Mouse (Mus musculus): Measurements from ENCODE around the gene Gpr153. TPM values are rescaled to one million over a fixed set of nuclear protein-coding genes. Genes with fewer than 3 reads are reported as not detected.

Gpr153 gene
- total and polyA plus RNA-seq, 3 experiments, result 0.30 to 1.4 (median 0.70) TPM

GRCm38 (mm10) chr4:152333587-152333986 is 59.6 kb downstream of the Gpr153 start:
- no peak overlapping the region for H3K27ac ChIP-seq (ENCODE audit: insufficient read depth, low read depth)
- no peaks in the 10 kb centered on the region for H3K9me3 ChIP-seq (replicated peaks; ENCODE audit: low read length)
- DNase-seq (ENCODE audit: extremely low read depth), result no peak
- H3K36me3 ChIP-seq (replicated peaks in 1 of 2; ENCODE audit: control insufficient read depth in 1 of 2, insufficient read depth in 1 of 2, low read length in 1 of 2), result peaks cover 71 to 84% of the 10 kb centered on the region in 2 experiments
- H3K4me2 ChIP-seq (ENCODE audit: insufficient read depth, low read depth, poor library complexity, severe bottlenecking), result no peak overlapping the region
- in situ Hi-C loops (cut with MboI; ENCODE audit: low pct_ligation_motif_present, low pct_unique_long_range_greater_than_20kb, low sequenced_read_pairs), result no loop called here
- H3K4me1 ChIP-seq (ENCODE audit: control insufficient read depth in 1 of 2, insufficient read depth in 2 of 2), result peaks cover 8 to 66% of the 10 kb centered on the region in 2 experiments
- TF ChIP-seq POLR2A (IDR thresholded peaks at IDR 0.05; ENCODE audit: low read depth, low read length), result 0 out of 2 replicates have a peak, but pooled peaks have one; percentile 24
- TF ChIP-seq JUND (conservative IDR thresholded peaks at IDR 0.05; ENCODE audit: low read depth, low read length), result no peak
- H3K4me3 ChIP-seq (replicated peaks in 1 of 3; ENCODE audit: low read depth in 2 of 3, low read length in 2 of 3, poor library complexity in 1 of 3), result no peak overlapping the region
- no peaks in the 10 kb centered on the region for H3K27me3 ChIP-seq (replicated peaks)
- H3K9ac ChIP-seq (ENCODE audit: insufficient read depth, low read depth), result no peak overlapping the region
- dilution Hi-C loops (cut with MboI; ENCODE audit: extremely low pct_ligation_motif_present, extremely low pct_unique_long_range_greater_than_20kb, low sequenced_read_pairs), result no loop called here
- peaks cover 28% of the 10 kb centered on the region for H3K79me2 ChIP-seq (replicated peaks; ENCODE audit: control insufficient read depth, extremely low read depth, insufficient read depth, poor library complexity, severe bottlenecking)

Other genes starting within 250 kb of the Gpr153 start
- 7.4 and 10.5 TPM in 2 replicates for gene Zbtb48, start 246.6 kb upstream of the Gpr153 start, total RNA-seq (2012; rRNA removed)
- gene Zbtb48, start 246.6 kb upstream of the Gpr153 start, total RNA-seq (2014; rRNA removed), result 8.6 and 10.5 TPM in 2 replicates
- 13.6 and 14.0 TPM in 2 replicates for gene Zbtb48, start 246.6 kb upstream of the Gpr153 start, polyA plus RNA-seq (2012; ENCODE audit: insufficient read length, low read depth)
- gene Tas1r1, start 235.7 kb upstream of the Gpr153 start, total RNA-seq (2012; rRNA removed), result 0.13 and 0.21 TPM in 2 replicates
- not detected in 2 replicates for gene Tas1r1, start 235.7 kb upstream of the Gpr153 start, total RNA-seq (2014; rRNA removed)
- gene Tas1r1, start 235.7 kb upstream of the Gpr153 start, polyA plus RNA-seq (2012; ENCODE audit: insufficient read length, low read depth), result not detected in 2 replicates
- 44.8 and 53.6 TPM in 2 replicates for gene Nol9, start 234.9 kb upstream of the Gpr153 start, total RNA-seq (2012; rRNA removed)
- 44.7 and 47.2 TPM in 2 replicates for gene Nol9, start 234.9 kb upstream of the Gpr153 start, total RNA-seq (2014; rRNA removed)
- 54.3 and 60.5 TPM in 2 replicates for gene Nol9, start 234.9 kb upstream of the Gpr153 start, polyA plus RNA-seq (2012; ENCODE audit: insufficient read length, low read depth)
- gene Plekhg5, start 201.7 kb upstream of the Gpr153 start, total RNA-seq (2012; rRNA removed), result 1.6 and 2.1 TPM in 2 replicates
- 0.05 and 0.09 TPM in 2 replicates for gene Plekhg5, start 201.7 kb upstream of the Gpr153 start, total RNA-seq (2014; rRNA removed)
- gene Plekhg5, start 201.7 kb upstream of the Gpr153 start, polyA plus RNA-seq (2012; ENCODE audit: insufficient read length, low read depth), result 0.82 and 1.1 TPM in 2 replicates
- 0.38 and 1.5 TPM in 2 replicates for gene Tnfrsf25, start 158.3 kb upstream of the Gpr153 start, total RNA-seq (2012; rRNA removed)
- not detected in 2 replicates for gene Tnfrsf25, start 158.3 kb upstream of the Gpr153 start, total RNA-seq (2014; rRNA removed)
- gene Tnfrsf25, start 158.3 kb upstream of the Gpr153 start, polyA plus RNA-seq (2012; ENCODE audit: insufficient read length, low read depth), result not detected in 2 replicates
- 0.04 and 0.25 TPM in 2 replicates for gene Espn, start 121.9 kb upstream of the Gpr153 start, total RNA-seq (2012; rRNA removed)
- gene Espn, start 121.9 kb upstream of the Gpr153 start, total RNA-seq (2014; rRNA removed), result not detected in 2 replicates
- gene Espn, start 121.9 kb upstream of the Gpr153 start, polyA plus RNA-seq (2012; ENCODE audit: insufficient read length, low read depth), result 0.08 TPM in 1 of 2 replicates, not detected in the other
- gene Hes2, start 115.4 kb upstream of the Gpr153 start, total RNA-seq (2012; rRNA removed), result not detected in 2 replicates
- not detected in 2 replicates for gene Hes2, start 115.4 kb upstream of the Gpr153 start, total RNA-seq (2014; rRNA removed)
- not detected in 2 replicates for gene Hes2, start 115.4 kb upstream of the Gpr153 start, polyA plus RNA-seq (2012; ENCODE audit: insufficient read length, low read depth)
- gene Acot7, start 96.1 kb upstream of the Gpr153 start, total RNA-seq (2012; rRNA removed), result 55.1 and 61.6 TPM in 2 replicates
- gene Acot7, start 96.1 kb upstream of the Gpr153 start, total RNA-seq (2014; rRNA removed), result 29.0 TPM in 2 replicates
- 71.1 and 83.3 TPM in 2 replicates for gene Acot7, start 96.1 kb upstream of the Gpr153 start, polyA plus RNA-seq (2012; ENCODE audit: insufficient read length, low read depth)
- gene Hes3, start 17.4 kb downstream of the Gpr153 start, total RNA-seq (2012; rRNA removed), result 0.13 and 0.21 TPM in 2 replicates
- not detected in 2 replicates for gene Hes3, start 17.4 kb downstream of the Gpr153 start, total RNA-seq (2014; rRNA removed)
- gene Hes3, start 17.4 kb downstream of the Gpr153 start, polyA plus RNA-seq (2012; ENCODE audit: insufficient read length, low read depth), result 0.17 TPM in 1 of 2 replicates, not detected in the other
- gene Icmt, start 23.0 kb downstream of the Gpr153 start, total RNA-seq (2012; rRNA removed), result 21.5 and 27.4 TPM in 2 replicates
- gene Icmt, start 23.0 kb downstream of the Gpr153 start, total RNA-seq (2014; rRNA removed), result 17.8 and 18.5 TPM in 2 replicates
- 24.2 and 29.8 TPM in 2 replicates for gene Icmt, start 23.0 kb downstream of the Gpr153 start, polyA plus RNA-seq (2012; ENCODE audit: insufficient read length, low read depth)
- 0.21 and 0.51 TPM in 2 replicates for gene Rnf207, start 44.8 kb downstream of the Gpr153 start, total RNA-seq (2012; rRNA removed)
- gene Rnf207, start 44.8 kb downstream of the Gpr153 start, total RNA-seq (2014; rRNA removed), result not detected in 2 replicates
- not detected in 2 replicates for gene Rnf207, start 44.8 kb downstream of the Gpr153 start, polyA plus RNA-seq (2012; ENCODE audit: insufficient read length, low read depth)
- 1,590 and 1,720 TPM in 2 replicates for gene Rpl22, start 51.5 kb downstream of the Gpr153 start, total RNA-seq (2012; rRNA removed)
- 1,936 and 1,966 TPM in 2 replicates for gene Rpl22, start 51.5 kb downstream of the Gpr153 start, total RNA-seq (2014; rRNA removed)
- gene Rpl22, start 51.5 kb downstream of the Gpr153 start, polyA plus RNA-seq (2012; ENCODE audit: insufficient read length, low read depth), result 1,935 and 2,300 TPM in 2 replicates
- 0.88 and 3.4 TPM in 2 replicates for gene Chd5, start 64.4 kb downstream of the Gpr153 start, total RNA-seq (2012; rRNA removed)
- gene Chd5, start 64.4 kb downstream of the Gpr153 start, total RNA-seq (2014; rRNA removed), result 0.44 and 0.49 TPM in 2 replicates
- gene Chd5, start 64.4 kb downstream of the Gpr153 start, polyA plus RNA-seq (2012; ENCODE audit: insufficient read length, low read depth), result 1.2 and 2.7 TPM in 2 replicates
- 0.29 and 0.68 TPM in 2 replicates for gene Nphp4, start 202.5 kb downstream of the Gpr153 start, total RNA-seq (2012; rRNA removed)
- 0.15 TPM in 1 of 2 replicates, not detected in the other for gene Nphp4, start 202.5 kb downstream of the Gpr153 start, total RNA-seq (2014; rRNA removed)
- gene Nphp4, start 202.5 kb downstream of the Gpr153 start, polyA plus RNA-seq (2012; ENCODE audit: insufficient read length, low read depth), result 0.09 TPM in 1 of 2 replicates, not detected in the other
- 56.3 and 58.3 TPM in 2 replicates for gene Kcnab2, start 203.6 kb downstream of the Gpr153 start, total RNA-seq (2012; rRNA removed)
- gene Kcnab2, start 203.6 kb downstream of the Gpr153 start, total RNA-seq (2014; rRNA removed), result 35.3 and 35.7 TPM in 2 replicates
- gene Kcnab2, start 203.6 kb downstream of the Gpr153 start, polyA plus RNA-seq (2012; ENCODE audit: insufficient read length, low read depth), result 95.8 and 116 TPM in 2 replicates

Data from CH12.LX (cell line).